ENCODE assay signal across 8 mouse cellular contexts in the genomic region with DNA sequence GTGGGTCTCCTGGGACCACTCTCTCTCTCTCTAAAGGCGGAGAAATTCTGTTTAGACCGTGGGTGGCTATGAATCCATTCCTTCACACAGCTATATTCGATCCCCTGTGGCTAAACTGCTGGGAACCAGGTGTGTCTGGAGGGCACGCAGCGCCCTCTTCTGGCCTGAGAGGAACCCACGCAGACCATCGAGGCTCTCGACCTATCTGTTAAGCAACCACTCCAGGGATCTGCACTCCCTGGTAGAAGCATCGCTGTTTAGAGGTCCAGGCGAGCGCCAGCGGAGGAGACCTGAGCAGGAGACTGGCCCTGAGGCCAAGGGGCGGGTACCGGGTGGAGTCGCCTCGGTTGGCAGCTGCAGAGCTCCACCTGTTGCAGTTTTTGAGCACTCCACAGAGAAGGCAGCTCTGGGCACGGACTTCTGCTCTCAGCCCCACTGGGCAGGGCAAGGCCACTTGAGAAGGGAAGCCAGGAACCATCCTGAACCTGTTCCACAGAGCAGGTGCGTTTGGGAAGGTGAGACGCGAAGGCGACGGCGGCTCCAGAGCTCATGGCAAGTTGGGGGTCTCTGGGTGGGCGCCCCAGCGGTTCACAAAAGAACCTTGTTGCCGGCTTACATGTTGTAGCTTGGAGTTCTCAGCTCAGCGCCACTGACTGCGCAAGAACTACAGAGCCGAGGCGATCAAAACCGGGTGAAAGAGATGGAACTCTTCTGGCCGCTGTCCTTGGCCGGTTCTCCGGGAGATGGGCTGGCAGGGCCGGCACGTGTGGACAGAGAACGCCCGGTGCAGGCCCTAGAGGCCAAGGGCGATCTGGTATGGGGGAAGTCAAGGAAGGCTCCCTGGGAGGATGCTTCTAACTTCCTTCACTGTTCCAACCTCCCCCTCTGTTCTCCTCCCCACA. TPM values are rescaled to one million over a fixed set of nuclear protein-coding genes. Genes with fewer than 3 reads are reported as not detected.
DNase-seq lines count a peak whose midpoint lies in the region; ATAC-seq and TF ChIP-seq lines count a peak whose summit lies in the region.

A gene (plus strand): TSS at position 199 of the 902 bp plus-strand sequence.

- peaks cover 32% of the 10 kb centered on the region for H3K27me3 ChIP-seq in G1E (ENCODE audit: insufficient read depth, low read length)
- H3K27me3 ChIP-seq in forebrain, embryonic 16.5 days (replicated peaks; ENCODE audit: control insufficient read depth, insufficient read depth, low read length): peaks cover 50% of the 10 kb centered on the region
- H3K27me3 ChIP-seq in lung, embryonic 16.5 days (ENCODE audit: control insufficient read depth, insufficient read depth, low read depth, low read length): peaks cover 48% of the 10 kb centered on the region

- TF ChIP-seq CTCF in G1E (IDR thresholded peaks at IDR 0.05; ENCODE audit: low read depth, low read length): peak; percentile 59

- 1% methylated on average over 39 of the region's 39 CpGs for WGBS in forebrain, embryonic 16.5 days
- under 1% methylated on average over 39 of the region's 39 CpGs for WGBS in lung, embryonic 16.5 days

- H3K4me1 ChIP-seq in G1E (ENCODE audit: insufficient read depth, low read depth, low read length): peaks cover 6% of the 10 kb centered on the region; the same call in 1 of the 2 replicates
- peaks cover 31% of the 10 kb centered on the region for H3K4me1 ChIP-seq in forebrain, embryonic 16.5 days (replicated peaks; ENCODE audit: control insufficient read depth, insufficient read depth, low read length)
- peaks cover 17% of the 10 kb centered on the region for H3K4me1 ChIP-seq in lung, embryonic 16.5 days (replicated peaks; ENCODE audit: control insufficient read depth, insufficient read depth, low read length)

- H3K4me2 ChIP-seq in forebrain, embryonic 16.5 days (ENCODE audit: low read length): peak within 1 kb of the TSS; percentile 97
- H3K4me2 ChIP-seq in lung, embryonic 16.5 days (ENCODE audit: low read depth, low read length): peak within 1 kb of the TSS; percentile 63

- no peaks in the 10 kb centered on the region for H3K36me3 ChIP-seq in G1E (replicated peaks)
- no peaks in the 10 kb centered on the region for H3K36me3 ChIP-seq in forebrain, embryonic 16.5 days (ENCODE audit: control insufficient read depth, insufficient read depth)
- no peaks in the 10 kb centered on the region for H3K36me3 ChIP-seq in lung, embryonic 16.5 days (ENCODE audit: control insufficient read depth, insufficient read depth, low read length)

- peak; percentile 64 for DNase-seq in G1E (ENCODE audit: low spot score)
- DNase-seq in cerebellum, adult 11-12 months: peak; percentile 29
- DNase-seq in layer of hippocampus, adult 9-11 months: peak; percentile 76
- peak; percentile 45 for DNase-seq in ovary, postnatal 14 days (ENCODE audit: low spot score)
- DNase-seq in thymus, postnatal 25 days: peak; percentile 56

- no peak within 1 kb of the TSS for H3K27ac ChIP-seq in forebrain, embryonic 16.5 days (ENCODE audit: low read length)
- H3K27ac ChIP-seq in lung, embryonic 16.5 days (ENCODE audit: low read length): no peak within 1 kb of the TSS

- peak within 1 kb of the TSS; percentile 64 for H3K9ac ChIP-seq in forebrain, embryonic 16.5 days (replicated peaks; ENCODE audit: low read depth, low read length)
- peak within 1 kb of the TSS; percentile 68 for H3K9ac ChIP-seq in lung, embryonic 16.5 days (ENCODE audit: low read length)

- ATAC-seq in G1E (ENCODE audit: extremely low read depth, insufficient number of reproducible peaks, low FRiP score, poor library complexity, severe bottlenecking): peak; percentile 30; the same call in 1 of the 2 replicates
- ATAC-seq in forebrain, embryonic 16.5 days: peak; percentile 44
- ATAC-seq in hematopoietic stem cell, adult 5-6 weeks (replicated peaks in 1 of 2; ENCODE audit: insufficient read depth in 1 of 2, low FRiP score in 2 of 2, low TSS enrichment in 1 of 2, low read depth in 1 of 2, poor library complexity in 2 of 2, severe bottlenecking in 2 of 2): peak; percentile 63 to 78
- peak; percentile 63 for ATAC-seq in lung, embryonic 16.5 days (ENCODE audit: low read depth)

- no peak within 1 kb of the TSS for H3K4me3 ChIP-seq in G1E (ENCODE audit: low read depth, low read length)
- H3K4me3 ChIP-seq in forebrain, embryonic 16.5 days (replicated peaks; ENCODE audit: low read length): peak within 1 kb of the TSS; percentile 57
- H3K4me3 ChIP-seq in lung, embryonic 16.5 days (ENCODE audit: low read length): peak within 1 kb of the TSS; percentile 60

- H3K9me3 ChIP-seq in G1E (replicated peaks): no peaks in the 10 kb centered on the region; the same call in 1 of the 2 replicates
- H3K9me3 ChIP-seq in forebrain, embryonic 16.5 days (ENCODE audit: control insufficient read depth, low read length): no peaks in the 10 kb centered on the region
- H3K9me3 ChIP-seq in lung, embryonic 16.5 days (ENCODE audit: control insufficient read depth, low read length): no peaks in the 10 kb centered on the region

RNA-seq across cellular contexts. Expression of the gene that starts here (rescaled TPM):
- total RNA-seq in G1E (2014; fragmentation: Nextera tagmentation) (not detected in 2 replicates), G1E (2017) (0.06 and 0.11 TPM in 2 replicates)
- not detected in 2 replicates for polyA plus RNA-seq in G1E (2012)
- polyA plus RNA-seq in forebrain, embryonic 16.5 days (2015; fragmentation: Nextera tagmentation; extraction: Ambion mirVana): 0.90 and 1.3 TPM in 2 replicates
- 0.25 TPM in 1 of 2 replicates, not detected in the other for total RNA-seq in hematopoietic stem cell, adult 5-6 weeks (2017)
- polyA plus RNA-seq in lung, embryonic 16.5 days (2015; fragmentation: Nextera tagmentation; extraction: Ambion mirVana): 4.0 and 4.9 TPM in 2 replicates

Comparison
In these comparisons a context has a peak if more than half of its experiments do, and no peak if none do; other contexts are left out.
1. Peak in DNase-seq and ATAC-seq in G1E; RNA of the gene not detected or under 1 TPM.
2. Peak in ATAC-seq in hematopoietic stem cell, adult 5-6 weeks; RNA of the gene not detected or under 1 TPM.